Mouse (Mus musculus): ENCODE measurements around the gene Aamp. TPM values are rescaled to one million over a fixed set of nuclear protein-coding genes. Genes with fewer than 3 reads are reported as not detected.

Aamp gene
- polyA plus RNA-seq, 1 experiment = 201 TPM

GRCm38 (mm10) chr1:74237671-74238070 lies 46.9 kb downstream of the Aamp start:
- Histone ChIP-seq H3K27ac (ENCODE audit: control insufficient read depth, insufficient read depth, low read length) (no peak overlapping the region; the same call in 1 of the 2 replicates), H3K4me3 (ENCODE audit: control insufficient read depth, insufficient read depth, low read length) (no peak overlapping the region), H3K4me1 (replicated peaks; ENCODE audit: control insufficient read depth, insufficient read depth, low read length) (peaks cover 18% of the 10 kb centered on the region), H3K27me3 (ENCODE audit: control insufficient read depth, insufficient read depth, low read length) (no peaks in the 10 kb centered on the region), H3K36me3 (ENCODE audit: control insufficient read depth, insufficient read depth, low read length) (no peaks in the 10 kb centered on the region)
- WGBS = 2% methylated on average over 5 of the region's 5 CpGs
- no peak for DNase-seq
- TF ChIP-seq POLR2A (IDR thresholded peaks at IDR 0.05; ENCODE audit: control insufficient read depth, extremely low read depth, insufficient read depth, low read length, poor library complexity) (no peak), CTCF (IDR thresholded peaks at IDR 0.05; ENCODE audit: borderline replicate concordance, control insufficient read depth, extremely low read depth, insufficient read depth, low read length, poor library complexity) (no peak)

DNA sequence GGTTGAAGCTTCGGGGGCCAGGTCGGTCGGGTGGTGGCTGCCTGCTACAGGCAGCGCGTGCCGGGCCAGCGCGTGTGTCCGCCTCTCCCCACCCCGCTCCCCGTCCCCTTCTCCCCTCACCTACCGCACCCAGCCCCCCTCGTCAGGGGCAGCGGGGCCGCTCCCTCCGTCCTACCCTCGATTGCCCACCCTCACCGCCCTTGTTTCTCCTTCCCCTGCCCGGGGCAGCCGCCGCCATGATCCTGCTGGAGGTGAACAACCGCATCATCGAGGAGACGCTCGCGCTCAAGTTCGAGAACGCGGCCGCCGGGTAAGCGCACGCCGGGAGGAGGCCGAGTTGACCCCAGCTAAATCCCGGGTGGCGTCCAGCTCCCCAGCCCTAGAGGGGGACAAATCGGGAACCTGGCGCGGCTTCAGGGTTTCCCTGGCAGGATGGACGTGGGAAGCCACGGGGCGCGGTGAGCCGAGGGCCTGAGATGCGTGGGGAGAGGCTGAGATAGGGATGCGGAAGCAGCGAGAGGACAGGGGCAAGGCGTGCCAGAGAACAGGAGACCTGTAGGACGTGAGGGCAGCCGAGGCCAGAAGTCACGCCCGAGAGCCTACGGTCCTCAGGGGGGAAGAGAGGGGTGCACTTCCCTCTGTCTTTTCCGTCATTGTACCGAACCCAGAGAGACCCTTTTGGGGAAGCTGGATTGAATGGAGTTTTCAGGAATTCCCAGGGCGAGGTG lies 47.8 kb downstream of the Aamp start:
- H3K27ac ChIP-seq (ENCODE audit: control insufficient read depth, insufficient read depth, low read length) = peak overlapping the region; percentile 45
- DNase-seq = peak; percentile 49
- no peaks in the 10 kb centered on the region for H3K27me3 ChIP-seq (ENCODE audit: control insufficient read depth, insufficient read depth, low read length)
- peak overlapping the region; percentile 86 for H3K4me3 ChIP-seq (ENCODE audit: control insufficient read depth, insufficient read depth, low read length)
- H3K36me3 ChIP-seq (ENCODE audit: control insufficient read depth, insufficient read depth, low read length) = no peaks in the 10 kb centered on the region
- under 1% methylated on average over 46 of the region's 57 CpGs for WGBS
- H3K4me1 ChIP-seq (replicated peaks; ENCODE audit: control insufficient read depth, insufficient read depth, low read length) = peaks cover 18% of the 10 kb centered on the region
- TF ChIP-seq POLR2A (IDR thresholded peaks at IDR 0.05; ENCODE audit: control insufficient read depth, extremely low read depth, insufficient read depth, low read length, poor library complexity) (no peak), CTCF (IDR thresholded peaks at IDR 0.05; ENCODE audit: borderline replicate concordance, control insufficient read depth, extremely low read depth, insufficient read depth, low read length, poor library complexity) (no peak)

GRCm38 (mm10) chr1:74235938-74236589 lies 48.5 kb downstream of the Aamp start, which contains the start of gene Arpc2:
Gene Arpc2, plus strand, starts transcription at chr1:74236084.
- peak within 1 kb of the TSS; percentile 45 for H3K27ac ChIP-seq (ENCODE audit: control insufficient read depth, insufficient read depth, low read length)
- TF ChIP-seq CTCF (IDR thresholded peaks at IDR 0.05; ENCODE audit: borderline replicate concordance, control insufficient read depth, extremely low read depth, insufficient read depth, low read length, poor library complexity) (0 out of 2 replicates have a peak, but pooled peaks have one; percentile 40), POLR2A (IDR thresholded peaks at IDR 0.05; ENCODE audit: control insufficient read depth, extremely low read depth, insufficient read depth, low read length, poor library complexity) (peak; percentile 89)
- H3K4me3 ChIP-seq (ENCODE audit: control insufficient read depth, insufficient read depth, low read length) = peak within 1 kb of the TSS; percentile 86
- 7% methylated on average over 53 of the region's 55 CpGs for WGBS
- H3K4me1 ChIP-seq (replicated peaks; ENCODE audit: control insufficient read depth, insufficient read depth, low read length) = peaks cover 16% of the 10 kb centered on the region
- no peaks in the 10 kb centered on the region for H3K36me3 ChIP-seq (ENCODE audit: control insufficient read depth, insufficient read depth, low read length)
- peak; percentile 98 for DNase-seq
- no peaks in the 10 kb centered on the region for H3K27me3 ChIP-seq (ENCODE audit: control insufficient read depth, insufficient read depth, low read length)

- H3K4me1 ChIP-seq (replicated peaks; ENCODE audit: control insufficient read depth, insufficient read depth, low read length) = peaks cover 6% of the 10 kb centered on the region; the same call in 1 of the 2 replicates
Observed at GRCm38 (mm10) chr1:74230992-74231391, 53.5 kb downstream of the Aamp start.

GRCm38 (mm10) chr1:74229942-74230341 lies 54.6 kb downstream of the Aamp start:
- H3K27ac ChIP-seq (ENCODE audit: control insufficient read depth, insufficient read depth, low read length) = no peak overlapping the region

More at GRCm38 (mm10) chr1:74230992-74231391, 53.5 kb downstream of the Aamp start:
- TF ChIP-seq CTCF (IDR thresholded peaks at IDR 0.05; ENCODE audit: borderline replicate concordance, control insufficient read depth, extremely low read depth, insufficient read depth, low read length, poor library complexity) (no peak), POLR2A (IDR thresholded peaks at IDR 0.05; ENCODE audit: control insufficient read depth, extremely low read depth, insufficient read depth, low read length, poor library complexity) (no peak)
- Histone ChIP-seq H3K27ac (ENCODE audit: control insufficient read depth, insufficient read depth, low read length) (no peak overlapping the region), H3K36me3 (ENCODE audit: control insufficient read depth, insufficient read depth, low read length) (no peaks in the 10 kb centered on the region), H3K27me3 (ENCODE audit: control insufficient read depth, insufficient read depth, low read length) (no peaks in the 10 kb centered on the region), H3K4me3 (ENCODE audit: control insufficient read depth, insufficient read depth, low read length) (no peak overlapping the region)
- no peak for DNase-seq
- WGBS = 50% methylated on average over 1 of the region's 1 CpGs

More at GRCm38 (mm10) chr1:74229942-74230341, 54.6 kb downstream of the Aamp start:
- Histone ChIP-seq H3K27me3 (ENCODE audit: control insufficient read depth, insufficient read depth, low read length) (no peaks in the 10 kb centered on the region), H3K36me3 (ENCODE audit: control insufficient read depth, insufficient read depth, low read length) (no peaks in the 10 kb centered on the region), H3K4me3 (ENCODE audit: control insufficient read depth, insufficient read depth, low read length) (no peak overlapping the region), H3K4me1 (replicated peaks; ENCODE audit: control insufficient read depth, insufficient read depth, low read length) (0 out of 2 replicates have a peak, but pooled peaks cover 3% of the 10 kb centered on the region)
- 94% methylated on average over 2 of the region's 2 CpGs for WGBS
- DNase-seq = no peak
- TF ChIP-seq POLR2A (IDR thresholded peaks at IDR 0.05; ENCODE audit: control insufficient read depth, extremely low read depth, insufficient read depth, low read length, poor library complexity) (no peak), CTCF (IDR thresholded peaks at IDR 0.05; ENCODE audit: borderline replicate concordance, control insufficient read depth, extremely low read depth, insufficient read depth, low read length, poor library complexity) (no peak)

Other genes starting within 250 kb of the Aamp start
- 117 and 122 TPM in 2 replicates for gene Tns1, start 160.3 kb downstream of the Aamp start, polyA plus RNA-seq (2012; rRNA removed)
- 0.49 and 1.0 TPM in 2 replicates for gene Rufy4, start 159.2 kb downstream of the Aamp start, polyA plus RNA-seq (2012; rRNA removed)
- gene Cxcr2, start 130.7 kb downstream of the Aamp start, polyA plus RNA-seq (2012; rRNA removed) = 0.74 and 2.2 TPM in 2 replicates
- gene Cxcr1, start 90.1 kb downstream of the Aamp start, polyA plus RNA-seq (2012; rRNA removed) = not detected in 2 replicates
- gene Arpc2, start 48.7 kb downstream of the Aamp start, polyA plus RNA-seq (2012; rRNA removed) = 263 and 279 TPM in 2 replicates
- 0.40 and 1.3 TPM in 2 replicates for gene Gpbar1, start 6.2 kb downstream of the Aamp start, polyA plus RNA-seq (2012; rRNA removed)
- 41.1 and 50.1 TPM in 2 replicates for gene Pnkd, start 192 bp upstream of the Aamp start, polyA plus RNA-seq (2012; rRNA removed)
- 55.5 and 69.2 TPM in 2 replicates for gene Tmbim1, start 20.9 kb upstream of the Aamp start, polyA plus RNA-seq (2012; rRNA removed)
- 0.13 and 0.27 TPM in 2 replicates for gene Catip, start 77.4 kb upstream of the Aamp start, polyA plus RNA-seq (2012; rRNA removed)
- 46.3 and 48.7 TPM in 2 replicates for gene Slc11a1, start 90.5 kb upstream of the Aamp start, polyA plus RNA-seq (2012; rRNA removed)
- 201 and 203 TPM in 2 replicates for gene Ctdsp1, start 106.8 kb upstream of the Aamp start, polyA plus RNA-seq (2012; rRNA removed)
- 0.74 and 1.0 TPM in 2 replicates for gene Vil1, start 124.6 kb upstream of the Aamp start, polyA plus RNA-seq (2012; rRNA removed)
- 40.2 and 53.1 TPM in 2 replicates for gene Cnot9, start 221.3 kb upstream of the Aamp start, polyA plus RNA-seq (2012; rRNA removed)

All from thymus, adult 2 months (tissue).